8 mouse cellular contexts compared by ENCODE assay signal in genomic region chr13:97193420-97193819, GRCm38 (mm10). TPM values are rescaled to one million over a fixed set of nuclear protein-coding genes. Genes with fewer than 3 reads are reported as not detected.
DNase-seq lines count a peak whose midpoint lies in the region; ATAC-seq lines count a peak whose summit lies in the region.

No protein-coding gene starts in this region.

- peak; percentile 92 for DNase-seq in forebrain, embryonic 14.5 days (ENCODE audit: low spot score)
- no peak for DNase-seq in forebrain, embryonic 11.5 days (ENCODE audit: low spot score)
- DNase-seq in ES-CJ7 (ENCODE audit: low read depth, low spot score): peak; percentile 39
- peak; percentile 82 to 89 for DNase-seq in cerebellum, postnatal 25 days
- DNase-seq in left cerebral cortex, postnatal 4 days: peak; percentile 89

- WGBS in forebrain, embryonic 14.5 days: 21% methylated on average over 7 of the region's 7 CpGs
- WGBS in forebrain, embryonic 11.5 days: 76% methylated on average over 7 of the region's 7 CpGs
- WGBS in hindbrain, embryonic 16.5 days: 33% methylated on average over 7 of the region's 7 CpGs
- WGBS in midbrain, embryonic 13.5 days: 58% methylated on average over 7 of the region's 7 CpGs

- peak; percentile 77 for ATAC-seq in forebrain, embryonic 14.5 days
- no peak for ATAC-seq in forebrain, embryonic 11.5 days (replicated peaks; ENCODE audit: low FRiP score)
- peak; percentile 48 for ATAC-seq in hindbrain, embryonic 16.5 days
- ATAC-seq in CD4-positive, CD25-positive, alpha-beta regulatory T cell, adult 4 months: no peak
- ATAC-seq in midbrain, embryonic 13.5 days: no peak

- no peak overlapping the region for H3K4me2 ChIP-seq in forebrain, embryonic 14.5 days (ENCODE audit: low read length)
- H3K4me2 ChIP-seq in forebrain, embryonic 11.5 days (ENCODE audit: low read depth, low read length, severe bottlenecking): no peak overlapping the region
- no peak overlapping the region for H3K4me2 ChIP-seq in hindbrain, embryonic 16.5 days (ENCODE audit: low read length)
- no peak overlapping the region for H3K4me2 ChIP-seq in midbrain, embryonic 13.5 days (replicated peaks)

- intact Hi-C loops in left cerebral cortex, postnatal 4 days (cut with DNase I): no loop called here

- H3K9ac ChIP-seq in forebrain, embryonic 14.5 days (ENCODE audit: low read length): no peak overlapping the region
- H3K9ac ChIP-seq in forebrain, embryonic 11.5 days (ENCODE audit: low read length): no peak overlapping the region
- no peak overlapping the region for H3K9ac ChIP-seq in hindbrain, embryonic 16.5 days (ENCODE audit: low read depth, low read length)
- no peak overlapping the region for H3K9ac ChIP-seq in midbrain, embryonic 13.5 days (replicated peaks)

- peaks cover 18% of the 10 kb centered on the region for H3K4me1 ChIP-seq in forebrain, embryonic 14.5 days (ENCODE audit: control insufficient read depth, insufficient read depth, low read length)
- H3K4me1 ChIP-seq in forebrain, embryonic 11.5 days (replicated peaks; ENCODE audit: control insufficient read depth, insufficient read depth, low read length): no peaks in the 10 kb centered on the region; the same call in 1 of the 2 replicates
- H3K4me1 ChIP-seq in hindbrain, embryonic 16.5 days (ENCODE audit: control insufficient read depth, insufficient read depth, low read depth, low read length): no peaks in the 10 kb centered on the region; the same call in none of the 2 replicates
- H3K4me1 ChIP-seq in midbrain, embryonic 13.5 days (replicated peaks): peaks cover 12% of the 10 kb centered on the region

- H3K36me3 ChIP-seq in forebrain, embryonic 14.5 days (ENCODE audit: control insufficient read depth, insufficient read depth, low read length): no peaks in the 10 kb centered on the region
- H3K36me3 ChIP-seq in forebrain, embryonic 11.5 days (ENCODE audit: control insufficient read depth, insufficient read depth, low read length): no peaks in the 10 kb centered on the region
- H3K36me3 ChIP-seq in hindbrain, embryonic 16.5 days (ENCODE audit: control insufficient read depth, insufficient read depth, low read length): no peaks in the 10 kb centered on the region
- no peaks in the 10 kb centered on the region for H3K36me3 ChIP-seq in midbrain, embryonic 13.5 days

- H3K27me3 ChIP-seq in forebrain, embryonic 14.5 days (replicated peaks; ENCODE audit: control insufficient read depth, insufficient read depth, low read length): no peaks in the 10 kb centered on the region
- no peaks in the 10 kb centered on the region for H3K27me3 ChIP-seq in forebrain, embryonic 11.5 days (ENCODE audit: control insufficient read depth, insufficient read depth, low read length)
- H3K27me3 ChIP-seq in hindbrain, embryonic 16.5 days (replicated peaks; ENCODE audit: control insufficient read depth, insufficient read depth, low read length): no peaks in the 10 kb centered on the region
- no peaks in the 10 kb centered on the region for H3K27me3 ChIP-seq in midbrain, embryonic 13.5 days

- no peak overlapping the region for H3K4me3 ChIP-seq in forebrain, embryonic 14.5 days (ENCODE audit: low read depth, low read length)
- no peak overlapping the region for H3K4me3 ChIP-seq in forebrain, embryonic 11.5 days (ENCODE audit: low read depth, low read length)
- no peak overlapping the region for H3K4me3 ChIP-seq in hindbrain, embryonic 16.5 days (ENCODE audit: low read length)
- no peak overlapping the region for H3K4me3 ChIP-seq in midbrain, embryonic 13.5 days (replicated peaks)

- no peak overlapping the region; the same call in 1 of the 2 replicates for H3K27ac ChIP-seq in forebrain, embryonic 14.5 days (ENCODE audit: low read depth, low read length)
- no peak overlapping the region for H3K27ac ChIP-seq in forebrain, embryonic 11.5 days (ENCODE audit: low read depth, low read length)
- no peak overlapping the region for H3K27ac ChIP-seq in hindbrain, embryonic 16.5 days (ENCODE audit: low read depth, low read length)
- H3K27ac ChIP-seq in midbrain, embryonic 13.5 days: no peak overlapping the region

- H3K9me3 ChIP-seq in forebrain, embryonic 14.5 days (replicated peaks; ENCODE audit: control insufficient read depth, low read length): no peaks in the 10 kb centered on the region
- H3K9me3 ChIP-seq in forebrain, embryonic 11.5 days (ENCODE audit: control insufficient read depth, low read length): no peaks in the 10 kb centered on the region
- H3K9me3 ChIP-seq in hindbrain, embryonic 16.5 days (ENCODE audit: control insufficient read depth, low read length): no peaks in the 10 kb centered on the region
- H3K9me3 ChIP-seq in midbrain, embryonic 13.5 days: no peaks in the 10 kb centered on the region

RNA-seq across cellular contexts. Expression of gene Hexb, which starts 4.7 kb away (rescaled TPM):
- 38.0 and 41.9 TPM in 2 replicates for polyA plus RNA-seq in forebrain, embryonic 14.5 days (2014; fragmentation: Nextera tagmentation; extraction: Ambion mirVana)
- 20.3 and 22.2 TPM in 2 replicates for polyA plus RNA-seq in forebrain, embryonic 11.5 days (2014; fragmentation: Nextera tagmentation; extraction: Ambion mirVana)
- polyA plus RNA-seq in hindbrain, embryonic 16.5 days (2015; fragmentation: Nextera tagmentation; extraction: Ambion mirVana): 54.1 and 58.5 TPM in 2 replicates
- total RNA-seq in left cerebral cortex, postnatal 4 days (2021): 10 to 100 TPM; 38.9 to 42.2 TPM
- polyA plus RNA-seq in CD4-positive, CD25-positive, alpha-beta regulatory T cell, adult 4 months (2017; shearing (Covaris generic)): 10 to 100 TPM; 65.3 to 71.7 TPM
- 26.1 and 26.4 TPM in 2 replicates for polyA plus RNA-seq in midbrain, embryonic 13.5 days (2015; fragmentation: Nextera tagmentation; extraction: Ambion mirVana)

RNA-seq across cellular contexts. Expression of gene Enc1, which starts 47.5 kb away (rescaled TPM):
- 89.5 and 96.5 TPM in 2 replicates for polyA plus RNA-seq in forebrain, embryonic 14.5 days (2014; fragmentation: Nextera tagmentation; extraction: Ambion mirVana)
- 17.9 and 20.8 TPM in 2 replicates for polyA plus RNA-seq in forebrain, embryonic 11.5 days (2014; fragmentation: Nextera tagmentation; extraction: Ambion mirVana)
- polyA plus RNA-seq in hindbrain, embryonic 16.5 days (2015; fragmentation: Nextera tagmentation; extraction: Ambion mirVana): 66.3 and 67.6 TPM in 2 replicates
- total RNA-seq in left cerebral cortex, postnatal 4 days (2021): 100 to 1,000 TPM; 740 to 833 TPM
- 1 to 10 TPM; 2.8 to 3.5 TPM for polyA plus RNA-seq in CD4-positive, CD25-positive, alpha-beta regulatory T cell, adult 4 months (2017; shearing (Covaris generic))
- 50.2 and 52.1 TPM in 2 replicates for polyA plus RNA-seq in midbrain, embryonic 13.5 days (2015; fragmentation: Nextera tagmentation; extraction: Ambion mirVana)

RNA-seq across cellular contexts. Expression of gene Gfm2, which starts 55.7 kb away (rescaled TPM):
- 22.9 and 25.5 TPM in 2 replicates for polyA plus RNA-seq in forebrain, embryonic 14.5 days (2014; fragmentation: Nextera tagmentation; extraction: Ambion mirVana)
- polyA plus RNA-seq in forebrain, embryonic 11.5 days (2014; fragmentation: Nextera tagmentation; extraction: Ambion mirVana): 39.6 and 39.9 TPM in 2 replicates
- 30.3 and 31.9 TPM in 2 replicates for polyA plus RNA-seq in hindbrain, embryonic 16.5 days (2015; fragmentation: Nextera tagmentation; extraction: Ambion mirVana)
- 10 to 100 TPM; 23.4 to 24.1 TPM for total RNA-seq in left cerebral cortex, postnatal 4 days (2021)
- polyA plus RNA-seq in CD4-positive, CD25-positive, alpha-beta regulatory T cell, adult 4 months (2017; shearing (Covaris generic)): 10 to 100 TPM; 42.8 to 62.9 TPM
- polyA plus RNA-seq in midbrain, embryonic 13.5 days (2015; fragmentation: Nextera tagmentation; extraction: Ambion mirVana): 38.3 and 42.1 TPM in 2 replicates

RNA-seq across cellular contexts. Expression of gene Nsa2, which starts 55.7 kb away (rescaled TPM):
- 51.6 and 61.9 TPM in 2 replicates for polyA plus RNA-seq in forebrain, embryonic 14.5 days (2014; fragmentation: Nextera tagmentation; extraction: Ambion mirVana)
- polyA plus RNA-seq in forebrain, embryonic 11.5 days (2014; fragmentation: Nextera tagmentation; extraction: Ambion mirVana): 59.1 and 71.9 TPM in 2 replicates
- polyA plus RNA-seq in hindbrain, embryonic 16.5 days (2015; fragmentation: Nextera tagmentation; extraction: Ambion mirVana): 33.0 and 33.1 TPM in 2 replicates
- total RNA-seq in left cerebral cortex, postnatal 4 days (2021): 10 to 100 TPM; 71.6 to 76.4 TPM
- 100 to 1,000 TPM; 122 to 154 TPM for polyA plus RNA-seq in CD4-positive, CD25-positive, alpha-beta regulatory T cell, adult 4 months (2017; shearing (Covaris generic))
- polyA plus RNA-seq in midbrain, embryonic 13.5 days (2015; fragmentation: Nextera tagmentation; extraction: Ambion mirVana): 42.9 and 51.0 TPM in 2 replicates

Comparison
In these comparisons a context has a peak if more than half of its experiments do, and no peak if none do; other contexts are left out.
1. ATAC-seq: peak in forebrain, embryonic 14.5 days (single experiment) and hindbrain, embryonic 16.5 days (single experiment); none in forebrain, embryonic 11.5 days (single experiment), CD4-positive, CD25-positive, alpha-beta regulatory T cell, adult 4 months (single experiment) and midbrain, embryonic 13.5 days (single experiment).